Mouse (Mus musculus) granulocyte monocyte progenitor cell, adult 5-6 weeks (primary cell): Measurements from ENCODE around the gene H2al1h. TPM values are rescaled to one million over a fixed set of nuclear protein-coding genes. Genes with fewer than 3 reads are reported as not detected.

Experiments
- total RNA-seq, 2 experiments: library from RNA; stranded (forward) in 1 of 2; stranded (reverse) in 1 of 2; fragments of 200-712, 200-1000 nt in 1 of 2; fragments of >200 nt in 1 of 2; fragmentation: Nextera tagmentation in 1 of 2; gene quantifications; 2 replicates each; pipeline ENCODE4 v1.2.3; 2014 to 2017

H2al1h gene
- total RNA-seq, 2 experiments from 2014 or later, result not detected

Other genes starting within 250 kb of the H2al1h start
- gene H2al1a, start 22.2 kb upstream of the H2al1h start, total RNA-seq (2014; fragmentation: Nextera tagmentation), result not detected in 2 replicates
- not detected in 2 replicates for gene H2al1a, start 22.2 kb upstream of the H2al1h start, total RNA-seq (2017)
- not detected in 2 replicates for gene H2al1b, start 19.1 kb upstream of the H2al1h start, total RNA-seq (2014; fragmentation: Nextera tagmentation)
- gene H2al1b, start 19.1 kb upstream of the H2al1h start, total RNA-seq (2017), result not detected in 2 replicates
- gene H2al1c, start 15.8 kb upstream of the H2al1h start, total RNA-seq (2014; fragmentation: Nextera tagmentation), result not detected in 2 replicates
- gene H2al1c, start 15.8 kb upstream of the H2al1h start, total RNA-seq (2017), result not detected in 2 replicates
- gene H2al1d, start 12.7 kb upstream of the H2al1h start, total RNA-seq (2014; fragmentation: Nextera tagmentation), result not detected in 2 replicates
- not detected in 2 replicates for gene H2al1d, start 12.7 kb upstream of the H2al1h start, total RNA-seq (2017)
- not detected in 2 replicates for gene H2al1e, start 9.6 kb upstream of the H2al1h start, total RNA-seq (2014; fragmentation: Nextera tagmentation)
- not detected in 2 replicates for gene H2al1e, start 9.6 kb upstream of the H2al1h start, total RNA-seq (2017)
- gene H2al1f, start 6.3 kb upstream of the H2al1h start, total RNA-seq (2014; fragmentation: Nextera tagmentation), result not detected in 2 replicates
- not detected in 2 replicates for gene H2al1f, start 6.3 kb upstream of the H2al1h start, total RNA-seq (2017)
- gene H2al1g, start 3.2 kb upstream of the H2al1h start, total RNA-seq (2014; fragmentation: Nextera tagmentation), result not detected in 2 replicates
- not detected in 2 replicates for gene H2al1g, start 3.2 kb upstream of the H2al1h start, total RNA-seq (2017)
- not detected in 2 replicates for gene H2al1i, start 3.2 kb downstream of the H2al1h start, total RNA-seq (2014; fragmentation: Nextera tagmentation)
- not detected in 2 replicates for gene H2al1i, start 3.2 kb downstream of the H2al1h start, total RNA-seq (2017)
- gene H2al1j, start 6.3 kb downstream of the H2al1h start, total RNA-seq (2014; fragmentation: Nextera tagmentation), result not detected in 2 replicates
- gene H2al1j, start 6.3 kb downstream of the H2al1h start, total RNA-seq (2017), result not detected in 2 replicates